Mouse (Mus musculus): ENCODE data around the gene Plin4.

Gene Plin4

GRCm38 (mm10) chr17:56109219-56110051 lies at the start of gene Plin4:
TSS of gene Plin4 (minus strand) at chr17:56109803.
- DNase-seq (ENCODE audit: extremely low read depth, low read depth): no peak

- no peak for DNase-seq (ENCODE audit: extremely low read depth, low read depth)
Observed at GRCm38 (mm10) chr17:56153643-56154042, 44.0 kb upstream of the Plin4 start.

- DNase-seq (ENCODE audit: extremely low read depth, low read depth): no peak
Observed at GRCm38 (mm10) chr17:56149897-56150296, 40.3 kb upstream of the Plin4 start.

- no peak for DNase-seq (ENCODE audit: extremely low read depth, low read depth)
Observed at GRCm38 (mm10) chr17:56148790-56149618, 39.4 kb upstream of the Plin4 start.

GRCm38 (mm10) chr17:56148280-56148679 lies 38.7 kb upstream of the Plin4 start:
- DNase-seq (ENCODE audit: extremely low read depth, low read depth): no peak

- no peak for DNase-seq (ENCODE audit: extremely low read depth, low read depth)
Observed at GRCm38 (mm10) chr17:56147420-56147819, 37.8 kb upstream of the Plin4 start.

GRCm38 (mm10) chr17:56146131-56146530 lies 36.5 kb upstream of the Plin4 start:
- no peak for DNase-seq (ENCODE audit: extremely low read depth, low read depth)

- no peak for DNase-seq (ENCODE audit: extremely low read depth, low read depth)
Observed at GRCm38 (mm10) chr17:56144546-56144945, 34.9 kb upstream of the Plin4 start.

- DNase-seq (ENCODE audit: extremely low read depth, low read depth): no peak
Observed at GRCm38 (mm10) chr17:56141702-56142605, 32.4 kb upstream of the Plin4 start.

GRCm38 (mm10) chr17:56139858-56140595 lies 30.4 kb upstream of the Plin4 start, which contains the start of gene Sema6b:
TSS of gene Sema6b (minus strand) at chr17:56140343.
- DNase-seq (ENCODE audit: extremely low read depth, low read depth): no peak

- no peak for DNase-seq (ENCODE audit: extremely low read depth, low read depth)
Observed at GRCm38 (mm10) chr17:56139355-56139754, 29.8 kb upstream of the Plin4 start.

- no peak for DNase-seq (ENCODE audit: extremely low read depth, low read depth)
Observed at GRCm38 (mm10) chr17:56137839-56138613, 28.4 kb upstream of the Plin4 start.

GRCm38 (mm10) chr17:56136558-56136957 lies 27.0 kb upstream of the Plin4 start:
- no peak for DNase-seq (ENCODE audit: extremely low read depth, low read depth)

- no peak for DNase-seq (ENCODE audit: extremely low read depth, low read depth)
Observed at GRCm38 (mm10) chr17:56134463-56134971, 24.9 kb upstream of the Plin4 start.

GRCm38 (mm10) chr17:56133457-56134363 lies 24.1 kb upstream of the Plin4 start:
- no peak for DNase-seq (ENCODE audit: extremely low read depth, low read depth)

- no peak for DNase-seq (ENCODE audit: extremely low read depth, low read depth)
Observed at GRCm38 (mm10) chr17:56132661-56133060, 23.1 kb upstream of the Plin4 start.

GRCm38 (mm10) chr17:56131814-56132213 lies 22.2 kb upstream of the Plin4 start:
- DNase-seq (ENCODE audit: extremely low read depth, low read depth): no peak

GRCm38 (mm10) chr17:56131136-56131535 lies 21.5 kb upstream of the Plin4 start:
- no peak for DNase-seq (ENCODE audit: extremely low read depth, low read depth)

All from MEL-GATA-1-ER (cell line).